Comparison of ENCODE assay signal across 8 mouse cellular contexts in the genomic region with DNA sequence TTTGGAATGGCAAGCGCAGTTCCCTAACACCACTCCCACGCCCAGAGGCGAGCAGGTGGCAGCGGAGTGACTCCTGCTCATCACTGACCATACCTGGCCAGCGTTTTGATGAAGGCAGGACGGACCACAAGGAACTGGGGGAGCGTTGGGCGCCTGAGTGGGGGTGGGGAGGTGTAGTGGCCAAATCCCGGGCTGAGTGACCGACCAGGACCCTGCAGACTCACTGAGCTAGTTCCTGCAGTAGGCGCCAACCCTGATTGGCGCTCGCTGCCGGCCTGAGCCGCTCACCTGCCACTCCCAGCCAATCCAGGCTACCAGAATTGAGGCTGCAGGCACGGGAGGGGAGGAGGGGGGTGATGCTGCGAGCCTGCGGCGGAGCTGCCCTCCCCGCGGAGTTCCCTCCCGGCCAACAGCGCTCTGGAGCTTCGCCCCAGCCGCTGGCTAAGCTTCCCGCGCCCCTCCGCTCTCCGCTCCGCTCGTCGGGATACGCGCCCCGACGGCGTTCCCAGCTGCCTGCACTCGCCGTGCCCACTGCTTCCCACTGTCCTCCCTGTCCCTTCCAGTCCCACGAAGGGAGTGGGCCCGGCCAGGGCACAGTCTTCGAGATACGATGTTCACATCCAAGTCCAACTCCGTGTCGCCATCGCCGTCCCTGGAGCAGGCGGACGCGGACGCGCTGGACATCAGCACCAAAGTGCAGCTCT. TPM values are rescaled to one million over a fixed set of nuclear protein-coding genes. Genes with fewer than 3 reads are reported as not detected.
DNase-seq lines count a peak whose midpoint lies in the region; ATAC-seq and TF ChIP-seq lines count a peak whose summit lies in the region.

A gene (plus strand): TSS at position 323 of the 704 bp plus-strand sequence.

- no peak for TF ChIP-seq POLR2A in ES-Bruce4 (IDR thresholded peaks at IDR 0.05; ENCODE audit: insufficient read depth, low read length)
- TF ChIP-seq POLR2A in brain, embryonic 14.5 days (IDR thresholded peaks at IDR 0.05; ENCODE audit: borderline replicate concordance, extremely low read depth, insufficient read depth, insufficient read length, poor library complexity, severe bottlenecking): no peak

- TF ChIP-seq EP300 in ES-Bruce4 (IDR thresholded peaks at IDR 0.05; ENCODE audit: insufficient read depth, low read depth, low read length): no peak

- H3K27me3 ChIP-seq in ES-Bruce4 (ENCODE audit: control insufficient read depth, insufficient read depth, low read length, poor library complexity, severe bottlenecking): no peaks in the 10 kb centered on the region
- peaks cover 69% of the 10 kb centered on the region for H3K27me3 ChIP-seq in forebrain, embryonic 10.5 days (ENCODE audit: poor library complexity, severe bottlenecking)
- peaks cover 51% of the 10 kb centered on the region for H3K27me3 ChIP-seq in hindbrain, embryonic 12.5 days

- no peaks in the 10 kb centered on the region for H3K36me3 ChIP-seq in ES-Bruce4 (ENCODE audit: control insufficient read depth, insufficient read depth, low read length, poor library complexity, severe bottlenecking)
- no peaks in the 10 kb centered on the region for H3K36me3 ChIP-seq in forebrain, embryonic 10.5 days (replicated peaks)
- H3K36me3 ChIP-seq in hindbrain, embryonic 12.5 days: no peaks in the 10 kb centered on the region

- H3K4me1 ChIP-seq in ES-Bruce4 (ENCODE audit: control insufficient read depth, insufficient read depth, low read length): peaks cover 4% of the 10 kb centered on the region
- H3K4me1 ChIP-seq in forebrain, embryonic 10.5 days: peaks cover 43% of the 10 kb centered on the region
- peaks cover 26% of the 10 kb centered on the region for H3K4me1 ChIP-seq in hindbrain, embryonic 12.5 days

- ATAC-seq in hindbrain, embryonic 12.5 days (ENCODE audit: low FRiP score): peak; percentile 61

- H3K4me3 ChIP-seq in ES-Bruce4 (ENCODE audit: low read depth, low read length): peak within 1 kb of the TSS; percentile 74
- peak within 1 kb of the TSS; percentile 53 for H3K4me3 ChIP-seq in forebrain, embryonic 10.5 days
- H3K4me3 ChIP-seq in hindbrain, embryonic 12.5 days: peak within 1 kb of the TSS; percentile 40

- intact Hi-C loops in left cerebral cortex, postnatal 14 days (cut with DNase I): no loop called here

- no peak within 1 kb of the TSS for H3K27ac ChIP-seq in ES-Bruce4 (ENCODE audit: insufficient read depth, low read length)
- H3K27ac ChIP-seq in forebrain, embryonic 10.5 days: peak within 1 kb of the TSS; percentile 0; the same call in 1 of the 2 replicates
- H3K27ac ChIP-seq in hindbrain, embryonic 12.5 days: no peak within 1 kb of the TSS

- under 1% methylated on average over 52 of the region's 52 CpGs for WGBS in forebrain, embryonic 10.5 days
- WGBS in hindbrain, embryonic 12.5 days: under 1% methylated on average over 49 of the region's 52 CpGs

- peak within 1 kb of the TSS; percentile 23; the same call in 1 of the 2 replicates for H3K9ac ChIP-seq in ES-Bruce4 (ENCODE audit: low read depth, poor library complexity, severe bottlenecking)
- no peak within 1 kb of the TSS for H3K9ac ChIP-seq in hindbrain, embryonic 12.5 days

- no peaks in the 10 kb centered on the region for H3K9me3 ChIP-seq in ES-Bruce4 (replicated peaks; ENCODE audit: control insufficient read depth, insufficient read depth, low read length, poor library complexity, severe bottlenecking)
- no peaks in the 10 kb centered on the region for H3K9me3 ChIP-seq in forebrain, embryonic 10.5 days
- no peaks in the 10 kb centered on the region for H3K9me3 ChIP-seq in hindbrain, embryonic 12.5 days (replicated peaks)

- DNase-seq in brain, embryonic 14.5 days (ENCODE audit: low read depth): peak; percentile 61
- DNase-seq in forebrain, embryonic 10.5 days (ENCODE audit: extremely low spot score, low spot score): peak; percentile 50
- DNase-seq in left cerebral cortex, postnatal 14 days (ENCODE audit: low spot score in 2 of 2): peak; percentile 18 to 39
- DNase-seq in lung, postnatal 4 days: peak; percentile 79 to 92
- DNase-seq in right cerebral cortex, postnatal 4 days: peak; percentile 35
- no peak for DNase-seq in spleen, postnatal 14 days (ENCODE audit: low spot score in 2 of 2)

- peak within 1 kb of the TSS; percentile 55 for H3K4me2 ChIP-seq in hindbrain, embryonic 12.5 days (replicated peaks)

- TF ChIP-seq CTCF in ES-Bruce4 (IDR thresholded peaks at IDR 0.05; ENCODE audit: low read depth, low read length): no peak
- no peak for TF ChIP-seq CTCF in brain, embryonic 14.5 days (IDR thresholded peaks at IDR 0.05; ENCODE audit: borderline replicate concordance, extremely low read depth, insufficient read depth, insufficient read length)

RNA-seq across cellular contexts. Expression of the gene that starts here (rescaled TPM):
- 5.3 and 6.1 TPM in 2 replicates for polyA plus RNA-seq in ES-Bruce4 (2011; ENCODE audit: insufficient read depth, insufficient read length, low read depth, missing spikeins)
- polyA plus RNA-seq in brain, embryonic 14.5 days (2012; rRNA removed): 2.0 and 3.5 TPM in 2 replicates
- polyA plus RNA-seq in forebrain, embryonic 10.5 days (2016; fragmentation: Nextera tagmentation; extraction: Ambion mirVana): 0.27 and 0.55 TPM in 2 replicates
- polyA plus RNA-seq in hindbrain, embryonic 12.5 days (2016; fragmentation: Nextera tagmentation; extraction: Ambion mirVana): 1.7 and 2.0 TPM in 2 replicates
- 1 to 10 TPM; 2.8 to 2.9 TPM for total RNA-seq in left cerebral cortex, postnatal 14 days (2021)

Comparison
In these comparisons a context has a peak if more than half of its experiments do, and no peak if none do; other contexts are left out.
1. Peak in DNase-seq, H3K4me3 ChIP-seq and H3K27ac ChIP-seq in forebrain, embryonic 10.5 days; RNA of the gene not detected or under 1 TPM.
2. DNase-seq: peak in brain, embryonic 14.5 days (single experiment), left cerebral cortex, postnatal 14 days (2 of 2), lung, postnatal 4 days (2 of 2) and right cerebral cortex, postnatal 4 days (single experiment); none in spleen, postnatal 14 days (0 of 2).
3. Peak in every context shown above with its lines, with median percentiles within 50 percentile points of each other: H3K4me3 ChIP-seq.